Mouse (Mus musculus) right cerebral cortex, adult 2 months (tissue): ENCODE measurements around the gene Nol10.
"Not testable (repeated sequence)": the region's sequence is repeated elsewhere in the genome, so short reads cannot be mapped to it uniquely, and the experiment has no call there.

Source experiments
- DNase-seq, 2 experiments: peaks; one replicate each; pipeline ENCODE4 v3.0.0; 2021 to 2022; ENCODE audit warnings: low spot score in 2 of 2

Gene Nol10

DNA sequence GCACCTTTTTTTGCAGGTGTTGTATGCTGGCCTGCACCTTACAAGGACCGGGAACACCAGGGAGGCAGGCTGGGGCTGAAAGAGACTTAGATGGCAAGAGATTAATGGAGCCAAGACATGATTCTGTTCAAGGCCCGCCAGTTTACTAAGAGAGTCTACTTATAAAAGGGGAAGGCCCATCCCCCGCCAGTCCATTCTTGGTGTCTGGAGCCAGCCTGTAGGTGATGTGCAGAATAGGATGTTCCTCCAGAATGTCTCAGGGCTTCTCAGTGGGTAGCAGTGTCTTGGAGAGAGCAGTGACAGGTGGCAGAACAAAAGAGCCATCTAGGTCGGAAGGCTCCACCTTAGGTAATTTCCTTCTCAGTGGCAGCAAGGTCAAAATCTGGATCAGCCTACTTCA is 111.0 kb downstream of the Nol10 start:
- DNase-seq, result not testable (repeated sequence)

DNA sequence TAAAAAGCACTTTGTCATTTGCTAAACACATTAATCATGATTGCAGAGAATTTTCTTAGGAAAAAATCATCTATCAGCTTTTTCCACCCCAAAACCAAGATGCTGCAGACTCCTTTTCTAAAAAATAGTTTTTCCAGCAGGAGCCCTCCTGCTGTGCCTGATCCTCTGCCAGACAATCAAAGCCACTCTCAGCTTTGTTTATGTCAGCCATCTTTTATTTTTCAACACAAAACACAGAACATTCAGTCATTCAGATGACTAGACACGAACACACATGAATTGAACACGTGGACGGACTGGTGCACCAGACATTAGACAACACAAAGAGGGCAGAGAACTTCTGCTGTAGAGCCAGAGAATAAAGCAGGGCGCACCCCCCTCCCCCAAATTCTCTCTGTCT is 115.4 kb downstream of the Nol10 start:
- DNase-seq, result no peak

DNA sequence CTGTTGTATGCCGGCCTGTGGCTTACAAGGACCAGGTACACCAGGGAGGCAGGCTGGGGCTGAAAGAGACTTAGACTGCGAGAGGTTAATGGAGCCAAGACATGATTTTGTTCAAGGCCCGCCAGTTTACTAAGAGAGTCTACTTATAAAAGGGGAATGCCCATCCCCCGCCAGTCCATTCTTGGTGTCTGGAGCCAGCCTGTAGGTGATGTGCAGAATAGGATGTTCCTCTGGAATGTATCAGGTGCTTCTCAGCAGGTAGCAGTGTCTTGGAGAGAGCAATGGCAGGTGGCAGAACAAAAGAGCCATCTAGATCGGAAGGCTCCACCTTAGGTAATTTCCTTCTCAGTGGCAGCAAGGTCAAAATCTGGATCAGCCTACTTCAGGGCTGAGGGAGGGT is 116.3 kb downstream of the Nol10 start:
- DNase-seq, result not testable (repeated sequence)

DNA sequence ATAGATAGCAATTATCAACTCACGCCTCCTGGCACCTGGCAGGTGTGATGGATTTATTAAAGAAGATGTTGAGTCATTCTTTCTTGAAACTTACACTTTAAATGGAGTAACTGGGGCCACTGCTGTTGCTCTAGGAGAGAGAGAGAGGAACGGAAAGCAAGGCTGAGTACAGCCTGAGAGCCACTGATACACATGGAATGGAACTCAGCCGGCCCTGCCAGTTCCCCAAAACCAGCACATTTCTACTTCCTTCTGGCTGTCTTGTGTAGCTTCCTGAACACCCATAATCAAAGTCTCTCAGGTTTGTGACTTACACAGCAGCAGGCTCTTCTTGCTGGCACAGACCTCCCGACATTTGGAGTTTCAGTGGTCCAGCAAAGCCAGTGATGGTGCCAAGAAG is 118.5 kb downstream of the Nol10 start:
- DNase-seq, result no peak

DNA sequence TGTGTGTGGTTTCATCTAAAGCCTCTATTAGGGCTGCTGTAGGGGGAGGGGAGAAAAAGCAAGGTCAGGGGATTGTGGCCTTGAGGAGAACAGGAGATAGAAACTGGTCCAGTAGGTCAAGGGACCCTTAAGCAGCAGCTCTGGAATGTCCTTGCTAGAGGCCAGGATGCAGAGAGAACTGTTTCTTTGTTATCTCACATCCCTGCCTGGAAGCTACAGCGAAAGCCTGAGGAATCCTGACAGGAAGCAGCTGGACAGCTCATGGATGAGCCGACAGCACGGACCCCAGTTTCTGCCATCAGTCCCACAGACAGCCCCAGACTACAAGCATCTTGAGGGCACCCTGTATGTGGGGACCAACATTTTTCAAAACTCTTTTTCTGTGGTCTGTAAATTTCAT is 120.1 kb downstream of the Nol10 start:
- no peak for DNase-seq

DNA sequence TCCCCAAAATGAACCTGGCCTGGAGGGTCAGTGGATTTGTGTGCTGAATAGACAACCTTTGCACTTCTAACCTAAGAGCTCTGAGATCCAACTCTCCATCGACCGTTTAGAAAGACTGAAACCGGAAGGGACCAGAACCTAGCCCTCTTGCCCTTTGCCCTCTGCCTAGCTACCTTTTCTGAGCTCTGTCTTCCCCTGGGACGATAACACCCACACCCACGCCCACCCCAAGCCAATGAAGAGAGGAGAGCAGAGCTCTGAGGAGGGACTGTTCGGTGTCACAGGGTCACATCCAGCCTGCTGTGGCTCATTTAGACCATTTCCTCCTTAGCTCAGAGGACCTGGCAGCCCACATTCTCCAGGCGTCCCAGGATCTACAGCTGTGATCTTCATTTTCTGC is 121.6 kb downstream of the Nol10 start:
- no peak for DNase-seq

DNA sequence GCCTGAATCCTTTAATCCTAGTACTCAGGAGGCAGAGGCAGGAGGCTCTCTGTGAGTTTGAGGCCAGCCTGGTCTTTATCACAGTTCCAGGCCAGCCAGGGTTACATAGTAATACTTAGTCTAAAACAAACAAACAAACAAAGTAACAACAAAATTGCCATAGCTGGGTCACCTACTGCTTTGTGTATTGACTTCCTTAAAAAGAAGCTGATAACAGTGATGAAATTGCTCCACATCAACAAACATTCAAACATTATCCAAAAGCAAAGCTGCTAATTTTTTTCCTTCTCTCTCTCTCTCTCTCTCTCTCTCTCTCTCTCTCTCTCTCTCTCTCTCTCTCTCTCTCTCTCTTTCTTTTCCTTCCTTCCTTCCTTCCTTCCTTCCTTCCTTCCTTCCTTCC is 122.3 kb downstream of the Nol10 start:
- not testable (repeated sequence) for DNase-seq

DNA sequence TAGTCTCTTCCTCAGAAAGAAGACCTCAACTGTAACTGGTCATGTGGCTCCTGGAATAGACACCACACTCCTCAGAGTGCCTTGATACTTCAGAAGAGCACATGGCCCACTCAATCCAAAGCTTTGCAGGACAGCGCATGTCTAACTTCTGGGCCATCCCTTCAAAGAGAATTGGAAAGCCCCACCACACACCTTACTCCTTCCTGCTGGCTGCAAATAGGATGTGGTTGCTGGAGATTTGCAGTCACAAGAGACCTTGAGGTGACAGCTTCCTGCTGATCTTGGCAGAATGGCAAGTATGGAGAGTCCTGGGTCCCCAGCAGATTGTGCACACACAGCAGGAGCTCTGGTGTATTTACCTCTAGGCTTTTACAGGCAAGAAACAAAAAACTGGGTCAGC is 123.1 kb downstream of the Nol10 start:
- DNase-seq, result no peak

DNA sequence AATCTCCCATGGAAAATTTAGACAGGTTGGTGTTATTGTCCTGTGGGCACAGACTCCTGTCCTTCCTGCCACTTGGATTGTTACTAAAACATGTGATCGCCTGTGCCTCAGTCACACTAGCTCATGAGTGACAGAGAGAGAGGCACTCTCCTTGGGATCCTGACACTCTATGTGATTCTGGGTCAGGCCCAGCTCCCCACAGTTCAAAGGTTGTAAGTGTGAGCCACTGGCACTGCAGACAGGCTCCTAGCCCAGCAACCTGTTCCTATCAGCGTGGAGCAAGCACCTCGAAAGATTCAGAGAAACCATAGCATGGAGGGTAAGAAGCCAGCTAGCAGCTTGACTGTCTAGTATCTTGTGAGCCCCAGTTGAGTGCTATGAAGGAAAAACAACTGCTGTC is 124.9 kb downstream of the Nol10 start:
- DNase-seq, result no peak

DNA sequence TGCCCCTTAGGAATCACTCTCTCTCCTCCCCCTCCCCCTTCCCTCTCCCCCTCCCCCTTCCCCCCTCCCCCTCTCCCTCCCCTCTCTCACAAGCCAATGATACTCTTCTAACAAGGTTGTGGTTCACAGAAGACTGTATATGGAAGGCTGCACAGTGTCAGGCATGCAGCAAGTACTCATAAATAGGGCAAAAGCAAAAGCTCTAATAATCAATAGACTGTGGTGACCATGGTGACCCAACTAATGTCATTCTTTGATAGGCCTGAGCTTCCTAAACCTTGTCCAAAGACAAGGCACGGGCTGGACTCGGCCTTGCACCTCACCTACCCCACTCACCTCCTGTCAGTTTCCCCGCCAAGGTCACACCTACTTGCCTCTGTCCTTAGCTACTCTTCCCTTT is 125.6 kb downstream of the Nol10 start:
- no peak for DNase-seq

DNA sequence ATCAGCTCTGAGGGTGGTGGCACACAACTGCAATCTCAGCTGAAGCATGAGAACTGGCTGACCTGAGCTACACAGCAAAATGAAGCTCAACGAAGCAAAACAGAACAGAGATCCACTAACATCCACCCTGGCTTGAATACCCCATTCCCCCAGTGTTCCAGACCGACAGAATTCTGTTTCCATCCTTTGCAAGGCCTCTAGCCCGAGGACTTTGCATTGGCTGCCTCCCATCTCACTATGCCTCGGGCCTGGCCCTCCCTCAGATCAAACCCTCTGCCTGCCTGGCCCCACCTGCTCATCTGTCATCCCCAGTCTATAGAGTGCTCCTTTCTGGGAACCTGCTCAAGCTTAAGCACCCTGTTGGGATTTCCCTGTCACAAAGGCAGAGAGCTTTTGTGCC is 126.4 kb downstream of the Nol10 start:
- DNase-seq, result no peak

DNA sequence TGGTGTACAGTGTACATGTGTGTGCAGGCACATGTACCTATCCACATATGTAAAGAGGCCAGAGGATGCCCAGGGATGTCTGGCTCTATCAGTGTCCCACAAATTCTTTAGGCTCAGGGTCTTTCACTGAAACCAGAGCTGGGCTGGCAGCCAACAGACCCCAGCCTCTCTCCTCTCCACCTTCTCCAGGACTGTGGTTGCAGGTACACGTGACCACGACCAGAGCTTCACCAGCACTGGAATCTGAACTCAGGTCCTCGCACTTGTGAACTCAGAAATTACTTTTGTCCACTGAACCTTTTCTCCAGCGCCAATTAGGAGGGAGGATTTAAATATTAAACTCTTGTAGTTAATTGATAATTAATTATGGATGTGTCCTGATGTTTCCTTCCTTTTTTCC is 126.9 kb downstream of the Nol10 start:
- no peak for DNase-seq

DNA sequence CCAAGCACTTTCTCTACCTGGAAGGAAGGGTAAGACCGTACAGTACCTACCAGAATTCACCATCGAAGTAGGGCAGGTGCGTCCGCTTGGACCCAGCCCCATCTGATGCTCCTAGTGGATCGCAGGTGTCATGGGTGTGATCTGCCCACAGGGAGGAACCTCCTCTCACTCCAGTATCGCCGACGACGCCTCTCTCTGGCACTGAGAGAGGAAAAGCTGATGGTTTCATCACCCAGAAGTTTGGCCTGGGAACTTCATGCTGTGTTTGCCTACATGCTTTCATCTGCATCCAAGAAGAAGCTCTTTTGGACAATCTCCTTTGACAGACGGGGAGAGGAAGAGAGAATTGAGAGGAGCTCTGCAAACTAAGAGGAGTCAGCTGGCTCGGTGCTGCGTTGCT is 129.9 kb downstream of the Nol10 start:
- no peak for DNase-seq

DNA sequence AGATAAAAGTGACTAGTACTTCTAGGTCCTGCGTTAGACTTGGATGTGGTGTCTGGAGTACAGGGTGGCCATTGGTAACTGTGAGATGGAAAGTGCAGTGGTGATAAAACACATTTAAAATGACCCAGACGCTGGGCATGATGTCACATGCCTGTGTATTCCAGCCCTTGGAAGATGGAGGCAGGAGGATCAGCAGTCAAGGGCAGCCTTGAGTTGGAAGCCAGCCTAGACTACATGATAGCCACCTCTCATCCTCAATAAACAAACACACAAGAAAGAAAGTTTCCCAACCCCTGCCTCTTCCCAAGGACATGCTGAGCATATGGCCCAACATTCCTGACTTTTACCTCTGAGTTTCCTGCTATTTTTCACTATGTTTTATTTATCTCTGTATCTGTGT is 130.6 kb downstream of the Nol10 start:
- DNase-seq, result no peak
